Mouse (Mus musculus) MEL (cell line): ENCODE results near the gene Ctnna2. TPM values are rescaled to one million over a fixed set of nuclear protein-coding genes. Genes with fewer than 3 reads are reported as not detected.

Source experiments
- DNase-seq: peaks from one replicate; pipeline ENCODE4 v3.0.0; 2011; ENCODE audit warnings: low read depth, low spot score
- H3K27ac ChIP-seq: 2 replicates; pipeline ENCODE4 v1.5.1; 2012; ENCODE audit warnings: low read depth, mild to moderate bottlenecking, control low read depth, low read length, moderate library complexity; ENCODE audit not compliant: control insufficient read depth
- H3K27me3 ChIP-seq, 2 experiments: fragments of 150-350 bp in 1 of 2; sonication (generic) in 1 of 2; 2 replicates each; pipeline ENCODE4 v1.6.1; 2012; ENCODE audit warnings: low read length in 2 of 2, mild to moderate bottlenecking in 2 of 2, improper control_type of control experiment in 1 of 2, moderate library complexity in 1 of 2; ENCODE audit not compliant: insufficient read depth in 2 of 2, control insufficient read depth in 1 of 2
- H3K36me3 ChIP-seq, 2 experiments: 2 replicates each; pipeline ENCODE4 v1.6.1; 2012 to 2014; ENCODE audit warnings: low read length in 2 of 2, improper control_type of control experiment in 1 of 2, inconsistent platforms in 1 of 2, mild to moderate bottlenecking in 1 of 2; ENCODE audit not compliant: insufficient read depth in 2 of 2, control insufficient read depth in 1 of 2
- H3K4me1 ChIP-seq, 2 experiments: fragments of 150-350 bp in 1 of 2; sonication (generic) in 1 of 2; 2 replicates each; pipeline ENCODE4 v1.6.1; 2012; ENCODE audit warnings: low read length in 2 of 2, improper control_type of control experiment in 1 of 2, mild to moderate bottlenecking in 1 of 2; ENCODE audit not compliant: insufficient read depth in 2 of 2, control insufficient read depth in 1 of 2
- H3K4me3 ChIP-seq, 2 experiments: fragments of 150-350 bp in 1 of 2; sonication (generic) in 1 of 2; 2 replicates each; pipeline ENCODE4 v1.5.1; 2012; ENCODE audit warnings: low read depth in 2 of 2, low read length in 2 of 2, mild to moderate bottlenecking in 2 of 2, moderate library complexity in 2 of 2, control low read depth in 1 of 2, improper control_type of control experiment in 1 of 2; ENCODE audit not compliant: control insufficient read depth in 1 of 2, insufficient read depth in 1 of 2
- H3K79me2 ChIP-seq: 2 replicates; pipeline ENCODE4 v1.6.1; 2012; ENCODE audit warnings: mild to moderate bottlenecking, low read length, moderate library complexity; ENCODE audit not compliant: control insufficient read depth, poor library complexity, insufficient read depth
- H3K9ac ChIP-seq: 2 replicates; pipeline ENCODE4 v1.6.1; 2012; ENCODE audit warnings: low read depth, mild to moderate bottlenecking, control low read depth, low read length, moderate library complexity; ENCODE audit not compliant: control insufficient read depth, poor library complexity, severe bottlenecking
- H3K9me3 ChIP-seq: fragments of 150-350 bp; sonication (generic); replicated peaks from 2 replicates; pipeline ENCODE4 v1.6.1; 2012; ENCODE audit warnings: mild to moderate bottlenecking, low read length, improper control_type of control experiment, moderate library complexity; ENCODE audit not compliant: insufficient read depth
- CHD1 ChIP-seq: IDR thresholded peaks from 2 replicates; pipeline ENCODE4 v1.6.1; 2012; ENCODE audit warnings: low read depth, mild to moderate bottlenecking, inconsistent platforms, low read length, improper control_type of control experiment
- CTCF ChIP-seq, 3 experiments: IDR thresholded peaks in 2 of 3; conservative IDR thresholded peaks in 1 of 3; 2 replicates each; pipeline ENCODE4 v1.5.1; 2011 to 2012; ENCODE audit warnings: low read length in 3 of 3, low read depth in 2 of 3, mild to moderate bottlenecking in 2 of 3, improper control_type of control experiment in 1 of 3, inconsistent platforms in 1 of 3, mixed read lengths in 1 of 3, moderate library complexity in 1 of 3; ENCODE audit not compliant: control insufficient read depth in 1 of 3, insufficient read depth in 1 of 3, poor library complexity in 1 of 3, severe bottlenecking in 1 of 3
- GATA1 ChIP-seq: IDR thresholded peaks from 2 replicates; pipeline ENCODE4 v1.6.1; 2011; ENCODE audit warnings: low read depth, low read length, improper control_type of control experiment
- KAT2A ChIP-seq: conservative IDR thresholded peaks from 2 replicates; pipeline ENCODE4 v1.6.1; 2012; ENCODE audit warnings: low read depth, low read length, improper control_type of control experiment, inconsistent platforms
- MEF2A ChIP-seq: IDR thresholded peaks from 2 replicates; pipeline ENCODE4 v1.6.1; 2014; ENCODE audit warnings: low read depth, mild to moderate bottlenecking, inconsistent platforms, low read length, improper control_type of control experiment; ENCODE audit not compliant: poor library complexity, insufficient replicate concordance, severe bottlenecking; ENCODE audit errors: extremely low read depth
- MYB ChIP-seq: IDR thresholded peaks from 2 replicates; pipeline ENCODE4 v1.6.1; 2011; ENCODE audit warnings: mild to moderate bottlenecking, low read depth, low read length, improper control_type of control experiment
- MYC ChIP-seq: IDR thresholded peaks from 2 replicates; pipeline ENCODE4 v1.6.1; 2011; ENCODE audit warnings: low read depth, mild to moderate bottlenecking, low read length, improper control_type of control experiment, moderate library complexity
- NELFE ChIP-seq: IDR thresholded peaks from 2 replicates; pipeline ENCODE4 v1.6.1; 2011; ENCODE audit warnings: low read depth, low read length, improper control_type of control experiment
- NRF1 ChIP-seq: IDR thresholded peaks from 2 replicates; pipeline ENCODE4 v1.6.1; 2014; ENCODE audit warnings: low read depth, mild to moderate bottlenecking, inconsistent platforms, low read length, improper control_type of control experiment, moderate library complexity; ENCODE audit not compliant: poor library complexity, insufficient read depth, severe bottlenecking
- POLR2A ChIP-seq, 2 experiments: IDR thresholded peaks; 2 replicates each; pipeline ENCODE4 v1.6.1; 2011 to 2012; ENCODE audit warnings: low read length in 2 of 2, mild to moderate bottlenecking in 2 of 2, control low read depth in 1 of 2, improper control_type of control experiment in 1 of 2, low read depth in 1 of 2, moderate library complexity in 1 of 2; ENCODE audit not compliant: control insufficient read depth in 1 of 2, insufficient read depth in 1 of 2, poor library complexity in 1 of 2
- POLR2AphosphoS2 ChIP-seq: IDR thresholded peaks from 2 replicates; pipeline ENCODE4 v1.6.1; 2011; ENCODE audit warnings: low read length, improper control_type of control experiment
- RAD21 ChIP-seq: IDR thresholded peaks from 2 replicates; pipeline ENCODE4 v1.6.1; 2011; ENCODE audit warnings: mild to moderate bottlenecking, low read depth, low read length, improper control_type of control experiment
- SIN3A ChIP-seq: IDR thresholded peaks from 2 replicates; pipeline ENCODE4 v1.6.1; 2012; ENCODE audit warnings: low read length, improper control_type of control experiment, inconsistent platforms
- TAL1 ChIP-seq: IDR thresholded peaks from 2 replicates; pipeline ENCODE4 v1.6.1; 2012; ENCODE audit warnings: mild to moderate bottlenecking, inconsistent platforms, low read length, moderate library complexity, mixed read lengths
- TBP ChIP-seq: IDR thresholded peaks from 2 replicates; pipeline ENCODE4 v1.8.0; 2011; ENCODE audit warnings: low read depth, low read length, improper control_type of control experiment
- TCF12 ChIP-seq: IDR thresholded peaks from 2 replicates; pipeline ENCODE4 v1.6.1; 2014; ENCODE audit warnings: low read depth, mild to moderate bottlenecking, inconsistent platforms, low read length, improper control_type of control experiment, moderate library complexity
- UBTF ChIP-seq: IDR thresholded peaks from 2 replicates; pipeline ENCODE4 v1.6.1; 2012; ENCODE audit warnings: low read depth, mild to moderate bottlenecking, inconsistent platforms, low read length, improper control_type of control experiment, moderate library complexity, borderline replicate concordance; ENCODE audit not compliant: insufficient read depth
- USF1 ChIP-seq: IDR thresholded peaks from 2 replicates; pipeline ENCODE4 v1.6.1; 2014; ENCODE audit warnings: low read depth, mild to moderate bottlenecking, inconsistent platforms, low read length, improper control_type of control experiment, moderate library complexity
- ZC3H11A ChIP-seq: IDR thresholded peaks from 2 replicates; pipeline ENCODE4 v1.6.1; 2012; ENCODE audit warnings: low read depth, mild to moderate bottlenecking, inconsistent platforms, low read length, improper control_type of control experiment
- ZKSCAN1 ChIP-seq: IDR thresholded peaks from 2 replicates; pipeline ENCODE4 v1.6.1; 2012; ENCODE audit warnings: low read depth, mild to moderate bottlenecking, inconsistent platforms, low read length, improper control_type of control experiment, moderate library complexity
- ZMIZ1 ChIP-seq: IDR thresholded peaks from 2 replicates; pipeline ENCODE4 v1.6.1; 2012; ENCODE audit warnings: low read depth, mild to moderate bottlenecking, inconsistent platforms, low read length, improper control_type of control experiment, moderate library complexity
- ZNF384 ChIP-seq: IDR thresholded peaks from 2 replicates; pipeline ENCODE4 v1.6.1; 2012; ENCODE audit warnings: low read depth, mild to moderate bottlenecking, inconsistent platforms, low read length, improper control_type of control experiment
- polyA plus RNA-seq, 2 experiments: library from polyadenylated mRNA; stranded (reverse) in 1 of 2; unstranded in 1 of 2; fragments of >175 nt in 1 of 2; fragments of >200 nt in 1 of 2; gene quantifications; 2 replicates each; pipeline versions ENCODE4 v1.2.1 to v1.2.4; 2012; ENCODE audit warnings: low replicate concordance in 2 of 2, low read depth in 1 of 2; ENCODE audit not compliant: insufficient read length in 2 of 2, insufficient read depth in 1 of 2, missing spikeins in 1 of 2
- total RNA-seq: library from RNA; depleted of rRNA; stranded (reverse); fragments of 300-350 nt; gene quantifications from 2 replicates; pipeline ENCODE4 v1.2.3, GENCODE M21; 2012

Gene Ctnna2
- total and polyA plus RNA-seq, 3 experiments = not detected

DNA sequence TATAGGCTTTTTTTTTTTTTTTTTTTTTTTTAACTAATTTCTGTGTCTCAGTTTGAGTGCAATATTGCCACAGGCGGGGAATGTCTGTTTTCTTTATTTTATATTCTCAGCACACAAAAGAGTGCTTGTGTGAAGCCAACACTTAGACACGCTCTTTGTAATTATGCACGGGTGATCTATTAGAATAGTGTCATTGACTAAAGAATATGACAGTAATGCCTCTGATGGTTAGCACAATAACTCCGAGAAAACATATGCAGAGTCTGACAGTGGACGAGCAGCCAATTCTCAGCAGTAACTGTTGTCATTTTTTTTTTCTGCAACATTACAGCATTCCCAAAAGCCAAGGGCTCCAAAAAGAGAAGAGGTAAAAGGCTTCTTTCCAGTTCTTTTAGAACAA lies 234.1 kb downstream of the Ctnna2 start:
- no peak for DNase-seq
- no peak overlapping the region for H3K4me3 ChIP-seq
- no peaks in the 10 kb centered on the region for H3K36me3 ChIP-seq
- no peaks in the 10 kb centered on the region for H3K27me3 ChIP-seq
- H3K79me2 ChIP-seq = no peaks in the 10 kb centered on the region
- no peak overlapping the region for H3K9ac ChIP-seq
- TF ChIP-seq NRF1 = no peak
- no peak for TF ChIP-seq POLR2AphosphoS2
- TF ChIP-seq KAT2A = no peak
- no peak for TF ChIP-seq GATA1
- no peak for TF ChIP-seq CTCF (IDR thresholded peaks at IDR 0.05 in 2 of 3, conservative IDR thresholded peaks at IDR 0.05 in 1 of 3; ENCODE audit: control insufficient read depth in 1 of 3, insufficient read depth in 1 of 3, low read depth in 2 of 3, low read length in 3 of 3, poor library complexity in 1 of 3, severe bottlenecking in 1 of 3)
- TF ChIP-seq ZMIZ1 = no peak
- no peak for TF ChIP-seq NELFE
- no peak for TF ChIP-seq TCF12
- no peak for TF ChIP-seq MYB
- no peak for TF ChIP-seq POLR2A (IDR thresholded peaks at IDR 0.05; ENCODE audit: control insufficient read depth in 1 of 2, insufficient read depth in 1 of 2, low read depth in 1 of 2, low read length in 2 of 2, poor library complexity in 1 of 2)
- no peak for TF ChIP-seq ZNF384
- TF ChIP-seq USF1 = no peak
- TF ChIP-seq SIN3A = no peak
- no peak for TF ChIP-seq ZC3H11A
- no peak for TF ChIP-seq TBP
- no peak for TF ChIP-seq TAL1
- TF ChIP-seq RAD21 = no peak
- H3K27ac ChIP-seq = no peak overlapping the region
- H3K9me3 ChIP-seq = no peaks in the 10 kb centered on the region
- H3K4me1 ChIP-seq = no peaks in the 10 kb centered on the region

DNA sequence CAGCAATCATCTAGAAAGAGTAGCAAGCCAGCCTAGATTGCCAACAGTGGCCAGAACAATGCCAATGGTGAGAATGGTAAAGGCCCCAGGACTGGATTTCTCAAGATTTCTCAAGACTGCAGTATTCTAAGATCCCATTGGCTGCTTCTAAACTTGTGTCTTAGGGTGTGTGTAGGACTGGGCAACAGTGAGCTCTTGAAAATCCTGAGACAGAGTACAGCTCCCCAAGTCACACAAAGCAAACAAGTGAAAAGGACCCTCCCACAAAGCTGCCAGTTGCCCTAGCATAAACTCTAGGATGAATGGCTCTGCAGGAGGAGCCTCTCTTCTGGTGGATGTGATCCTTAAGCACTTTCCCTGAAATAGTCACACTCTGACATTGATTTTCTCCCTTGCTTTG lies 235.8 kb downstream of the Ctnna2 start:
- no peaks in the 10 kb centered on the region for H3K9me3 ChIP-seq
- TF ChIP-seq UBTF = no peak
- no peak for TF ChIP-seq MYC
- TF ChIP-seq TBP = no peak
- no peak for TF ChIP-seq ZMIZ1
- no peak for TF ChIP-seq KAT2A
- TF ChIP-seq RAD21 = no peak
- no peak for TF ChIP-seq ZKSCAN1
- no peak for TF ChIP-seq MEF2A
- TF ChIP-seq CHD1 = no peak
- TF ChIP-seq GATA1 = no peak
- no peak for TF ChIP-seq ZC3H11A
- TF ChIP-seq POLR2A (IDR thresholded peaks at IDR 0.05; ENCODE audit: control insufficient read depth in 1 of 2, insufficient read depth in 1 of 2, low read depth in 1 of 2, low read length in 2 of 2, poor library complexity in 1 of 2) = no peak
- TF ChIP-seq, all 39 proteins: peak for 0
- no peaks in the 10 kb centered on the region for H3K36me3 ChIP-seq
- no peak for DNase-seq
- H3K79me2 ChIP-seq = no peaks in the 10 kb centered on the region
- no peak overlapping the region for H3K4me3 ChIP-seq
- no peak overlapping the region for H3K9ac ChIP-seq
- no peaks in the 10 kb centered on the region for H3K4me1 ChIP-seq
- H3K27ac ChIP-seq = no peak overlapping the region
- no peaks in the 10 kb centered on the region for H3K27me3 ChIP-seq
